ENCODE assay signal across 8 mouse cellular contexts in genomic region chr8:87472271-87473236, GRCm38 (mm10). TPM values are rescaled to one million over a fixed set of nuclear protein-coding genes. Genes with fewer than 3 reads are reported as not detected.
A peak's percentile ranks its signal among the peaks of the same experiment; 100 is the strongest.
DNase-seq lines count a peak whose midpoint lies in the region; ATAC-seq and TF ChIP-seq lines count a peak whose summit lies in the region.

Cbln1 (minus strand) TSS chr8:87472609.

- peak; percentile 64 for TF ChIP-seq CTCF in intestine, postnatal 0 days (IDR thresholded peaks at IDR 0.05; ENCODE audit: low read depth)

- ATAC-seq in embryonic facial prominence, embryonic 11.5 days (replicated peaks; ENCODE audit: insufficient number of reproducible peaks, low FRiP score, low TSS enrichment, low read depth): peak; percentile 92
- peak; percentile 95 for ATAC-seq in granulocyte monocyte progenitor cell, adult 5-6 weeks (replicated peaks; ENCODE audit: poor library complexity, severe bottlenecking)
- ATAC-seq in intestine, postnatal 0 days: peak; percentile 96
- ATAC-seq in megakaryocyte progenitor cell, adult 5-6 weeks (replicated peaks; ENCODE audit: poor library complexity): peak; percentile 97
- ATAC-seq in monocyte, adult 5-6 weeks (replicated peaks; ENCODE audit: insufficient number of reproducible peaks, low FRiP score, low TSS enrichment, poor library complexity, severe bottlenecking): no peak

- H3K4me1 ChIP-seq in embryonic facial prominence, embryonic 11.5 days (ENCODE audit: control insufficient read depth, insufficient read depth, low read length): peaks cover 10% of the 10 kb centered on the region
- peaks cover 12% of the 10 kb centered on the region; the same call in 1 of the 2 replicates for H3K4me1 ChIP-seq in intestine, postnatal 0 days (replicated peaks; ENCODE audit: control insufficient read depth, insufficient read depth, low read length)

- peak; percentile 98 for DNase-seq in brain, adult 2 months (ENCODE audit: low read depth, low spot score)
- peak; percentile 97 for DNase-seq in embryonic facial prominence, embryonic 11.5 days (ENCODE audit: low spot score)
- DNase-seq in left cerebral cortex, postnatal 14 days (ENCODE audit: low spot score in 2 of 2): peak; percentile 81 to 88
- peak; percentile 89 for DNase-seq in right cerebral cortex, postnatal 25 days

- H3K27me3 ChIP-seq in embryonic facial prominence, embryonic 11.5 days (ENCODE audit: control insufficient read depth, insufficient read depth, low read length): peaks cover 56% of the 10 kb centered on the region
- H3K27me3 ChIP-seq in intestine, postnatal 0 days (replicated peaks; ENCODE audit: control insufficient read depth, insufficient read depth, low read length): peaks cover 89% of the 10 kb centered on the region

- no peaks in the 10 kb centered on the region for H3K36me3 ChIP-seq in embryonic facial prominence, embryonic 11.5 days (replicated peaks; ENCODE audit: control insufficient read depth, insufficient read depth, low read depth, low read length)
- H3K36me3 ChIP-seq in intestine, postnatal 0 days (ENCODE audit: control insufficient read depth, insufficient read depth): no peaks in the 10 kb centered on the region

- peak within 1 kb of the TSS; percentile 96 for H3K4me2 ChIP-seq in embryonic facial prominence, embryonic 11.5 days (ENCODE audit: low read depth, low read length)
- peak within 1 kb of the TSS; percentile 86 for H3K4me2 ChIP-seq in intestine, postnatal 0 days (replicated peaks; ENCODE audit: low read depth)

- intact Hi-C loops in left cerebral cortex, postnatal 14 days (cut with DNase I): loop anchor here (5.0 kb wide), 1 partner anchor 40 kb away; no protein-coding TSS in a partner anchor

- peak within 1 kb of the TSS; percentile 50 for H3K4me3 ChIP-seq in embryonic facial prominence, embryonic 11.5 days (ENCODE audit: low read depth, low read length)
- H3K4me3 ChIP-seq in intestine, postnatal 0 days (ENCODE audit: low read depth, low read length): peak within 1 kb of the TSS; percentile 49

- H3K27ac ChIP-seq in embryonic facial prominence, embryonic 11.5 days (replicated peaks; ENCODE audit: low read depth, low read length): no peak within 1 kb of the TSS
- H3K27ac ChIP-seq in intestine, postnatal 0 days (ENCODE audit: low read depth, low read length): no peak within 1 kb of the TSS

- H3K9ac ChIP-seq in embryonic facial prominence, embryonic 11.5 days (replicated peaks; ENCODE audit: low read length): peak within 1 kb of the TSS; percentile 51
- H3K9ac ChIP-seq in intestine, postnatal 0 days (ENCODE audit: low read depth, low read length): no peak within 1 kb of the TSS

- WGBS in embryonic facial prominence, embryonic 11.5 days: under 1% methylated on average over 103 of the region's 122 CpGs
- WGBS in intestine, postnatal 0 days: 0% methylated on average over 87 of the region's 122 CpGs

- no peaks in the 10 kb centered on the region for H3K9me3 ChIP-seq in embryonic facial prominence, embryonic 11.5 days (replicated peaks; ENCODE audit: control insufficient read depth, low read length)
- no peaks in the 10 kb centered on the region for H3K9me3 ChIP-seq in intestine, postnatal 0 days (ENCODE audit: control insufficient read depth)

RNA-seq across cellular contexts. Expression of gene Cbln1, which starts in this region (rescaled TPM):
- 2.8 and 4.2 TPM in 2 replicates for polyA plus RNA-seq in embryonic facial prominence, embryonic 11.5 days (2014; fragmentation: Nextera tagmentation; extraction: Ambion mirVana)
- total RNA-seq in granulocyte monocyte progenitor cell, adult 5-6 weeks (2014; fragmentation: Nextera tagmentation): not detected in 2 replicates
- not detected in 2 replicates for total RNA-seq in granulocyte monocyte progenitor cell, adult 5-6 weeks (2017)
- polyA plus RNA-seq in intestine, postnatal 0 days (2015; fragmentation: Nextera tagmentation; extraction: Ambion mirVana): 0.07 TPM in 1 of 2 replicates, not detected in the other
- 10 to 100 TPM; 16.5 to 22.8 TPM for total RNA-seq in left cerebral cortex, postnatal 14 days (2021)
- total RNA-seq in megakaryocyte progenitor cell, adult 5-6 weeks (2015): not detected in 2 replicates
- total RNA-seq in megakaryocyte progenitor cell, adult 5-6 weeks (2017): not detected in 2 replicates
- total RNA-seq in monocyte, adult 5-6 weeks (2017): not detected in 3 replicates

Comparison
In these comparisons a context has a peak if more than half of its experiments do, and no peak if none do; other contexts are left out.
1. RNA of gene Cbln1 (total RNA-seq): 16.5 to 22.8 TPM in left cerebral cortex, postnatal 14 days; not detected in granulocyte monocyte progenitor cell, adult 5-6 weeks, not detected in megakaryocyte progenitor cell, adult 5-6 weeks and not detected in monocyte, adult 5-6 weeks; every median in the first group is over 10 times any median in the second.
2. Peak in ATAC-seq in granulocyte monocyte progenitor cell, adult 5-6 weeks; RNA of the gene not detected or under 1 TPM.
3. Peak in ATAC-seq, H3K4me3 ChIP-seq and H3K4me2 ChIP-seq in intestine, postnatal 0 days; RNA of the gene not detected or under 1 TPM.
4. Peak in ATAC-seq in megakaryocyte progenitor cell, adult 5-6 weeks; RNA of the gene not detected or under 1 TPM.
5. Peak in every context shown above with its lines, with median percentiles within 50 percentile points of each other: DNase-seq.